Mouse (Mus musculus) heart, embryonic 15.5 days (tissue): ENCODE measurements around the gene Greb1. TPM values are rescaled to one million over a fixed set of nuclear protein-coding genes. Genes with fewer than 3 reads are reported as not detected.

Experiments
- ATAC-seq: fragments of 200-750 bp; cut with Nextera tagmentation; replicated peaks from 2 replicates; pipeline ENCODE4 v1.8.0; 2017; ENCODE audit warnings: low read depth, moderate TSS enrichment; ENCODE audit not compliant: insufficient number of reproducible peaks, insufficient read depth, low FRiP score
- H3K27ac ChIP-seq: fragments of 300-500 bp; sonication (generic); 2 replicates; pipeline ENCODE4 v1.5.1; 2015; ENCODE audit warnings: mild to moderate bottlenecking, inconsistent platforms
- H3K27me3 ChIP-seq: fragments of 300-500 bp; sonication (generic); 2 replicates; pipeline ENCODE4 v1.6.1; 2015; ENCODE audit warnings: inconsistent platforms
- H3K36me3 ChIP-seq: fragments of 300-500 bp; sonication (generic); 2 replicates; pipeline ENCODE4 v1.6.1; 2015; ENCODE audit warnings: mild to moderate bottlenecking, inconsistent platforms
- H3K4me1 ChIP-seq: fragments of 300-500 bp; sonication (generic); replicated peaks from 2 replicates; pipeline ENCODE4 v1.6.1; 2015; ENCODE audit warnings: inconsistent platforms
- H3K4me2 ChIP-seq: fragments of 300-500 bp; sonication (generic); 2 replicates; pipeline ENCODE4 v1.6.1; 2015; ENCODE audit warnings: inconsistent platforms, mild to moderate bottlenecking, moderate library complexity
- H3K4me3 ChIP-seq: fragments of 300-500 bp; sonication (generic); 2 replicates; pipeline ENCODE4 v1.5.1; 2015; ENCODE audit warnings: mild to moderate bottlenecking, inconsistent platforms
- H3K9ac ChIP-seq: fragments of 300-500 bp; sonication (generic); 2 replicates; pipeline ENCODE4 v1.6.1; 2015; ENCODE audit warnings: mild to moderate bottlenecking, inconsistent platforms
- H3K9me3 ChIP-seq: fragments of 300-500 bp; sonication (generic); replicated peaks from 2 replicates; pipeline ENCODE4 v1.6.1; 2016; ENCODE audit warnings: inconsistent platforms
- WGBS: fragments of 180-500 bp; shearing (Covaris S2); methylation state at CpG from one replicate; pipeline ENCODE4 v1.1.7; 2015; ENCODE audit warnings: mixed read lengths; 5-methylcytosine and 5-hydroxymethylcytosine counted together
- polyA plus RNA-seq: library from polyadenylated mRNA; unstranded; fragments of >200 nt; fragmentation: Nextera tagmentation; extraction: Ambion mirVana; gene quantifications from 2 replicates; pipeline ENCODE4 v1.2.1, GENCODE M21; 2015

The Greb1 gene
- polyA plus RNA-seq, 1 experiment from 2014 or later, result 0.24 TPM

DNA sequence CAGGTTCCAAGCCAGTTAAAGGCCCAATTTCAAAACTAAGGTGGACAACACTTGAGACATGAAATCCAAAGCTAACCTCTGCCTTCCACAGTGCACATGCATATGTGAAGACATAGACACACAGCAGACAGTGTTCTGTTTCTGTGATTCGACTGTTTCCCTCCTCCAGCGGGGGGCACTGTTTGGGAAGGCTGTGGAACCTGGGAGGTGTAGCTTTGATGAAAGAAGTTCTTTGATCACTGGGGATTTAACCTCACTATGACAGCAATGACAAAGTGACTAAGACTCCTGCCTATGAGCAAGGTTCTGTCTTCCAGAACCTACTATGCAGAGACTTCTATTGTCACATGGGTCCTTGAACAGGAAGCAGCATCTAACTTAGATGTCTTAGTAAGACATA is 29.1 kb upstream of the Greb1 start:
- H3K27ac ChIP-seq, result no peak overlapping the region
- H3K4me2 ChIP-seq, result no peak overlapping the region
- no peaks in the 10 kb centered on the region for H3K27me3 ChIP-seq
- H3K9ac ChIP-seq, result no peak overlapping the region
- H3K4me1 ChIP-seq, result peaks cover 16% of the 10 kb centered on the region
- peaks cover 18% of the 10 kb centered on the region for H3K36me3 ChIP-seq
- WGBS, result 77% methylated on average over 2 of the region's 2 CpGs
- no peak overlapping the region for H3K4me3 ChIP-seq
- H3K9me3 ChIP-seq, result no peaks in the 10 kb centered on the region
- ATAC-seq, result no peak

DNA sequence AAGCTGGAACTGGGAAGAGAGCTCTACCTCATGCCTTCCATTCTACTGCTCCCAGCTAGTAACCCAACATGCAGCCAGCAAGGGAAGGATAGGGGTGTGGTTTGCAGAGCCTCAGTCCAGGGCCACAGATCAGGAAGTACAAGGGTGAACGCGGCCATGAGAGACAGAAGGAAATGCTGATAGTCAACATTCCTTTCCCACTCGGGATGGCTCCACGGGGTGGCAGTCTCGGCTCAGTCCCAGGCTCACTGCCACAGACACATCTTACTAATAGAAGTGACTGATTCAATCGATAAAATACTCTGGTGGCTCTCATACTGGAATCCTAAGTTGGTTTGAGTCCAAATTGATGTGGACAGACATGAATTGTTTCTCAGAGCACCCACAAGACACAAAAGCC is 27.8 kb upstream of the Greb1 start:
- WGBS, result 22% methylated on average over 6 of the region's 6 CpGs
- Histone ChIP-seq H3K9me3 (no peaks in the 10 kb centered on the region), H3K9ac (no peak overlapping the region), H3K4me1 (peaks cover 13% of the 10 kb centered on the region), H3K4me2 (no peak overlapping the region), H3K4me3 (no peak overlapping the region), H3K27me3 (no peaks in the 10 kb centered on the region), H3K27ac (peak overlapping the region; percentile 37; the same call in 1 of the 2 replicates), H3K36me3 (peaks cover 29% of the 10 kb centered on the region)
- 0 out of 2 replicates have a peak, but pooled peaks have one; percentile 30 for ATAC-seq

DNA sequence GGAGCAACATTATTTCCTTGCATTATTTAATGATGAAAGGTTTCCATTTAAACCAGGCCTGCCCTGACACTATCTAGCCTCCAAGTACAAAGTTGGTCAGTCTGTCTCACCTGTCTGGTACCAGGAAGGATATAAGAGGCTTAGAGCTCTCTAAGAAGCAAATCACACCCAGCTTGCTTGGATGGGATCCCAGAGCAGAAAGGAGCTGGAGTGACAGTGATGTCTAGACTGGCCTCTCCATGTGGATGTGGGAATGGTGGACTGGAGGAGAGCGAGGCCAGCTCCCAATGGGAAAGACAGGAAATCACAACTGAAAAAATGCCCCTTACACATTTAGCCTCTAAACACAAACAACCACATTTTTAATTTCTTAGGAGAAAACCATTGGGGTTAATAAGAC is 23.0 kb upstream of the Greb1 start:
- H3K4me1 ChIP-seq, result 0 out of 2 replicates have a peak, but pooled peaks cover 4% of the 10 kb centered on the region
- no peak overlapping the region for H3K4me2 ChIP-seq
- WGBS, result 63% methylated on average over 1 of the region's 1 CpGs
- H3K4me3 ChIP-seq, result no peak overlapping the region
- H3K9ac ChIP-seq, result no peak overlapping the region
- H3K36me3 ChIP-seq, result peaks cover 71% of the 10 kb centered on the region
- no peak overlapping the region for H3K27ac ChIP-seq
- no peak for ATAC-seq
- H3K27me3 ChIP-seq, result no peaks in the 10 kb centered on the region
- no peaks in the 10 kb centered on the region for H3K9me3 ChIP-seq

DNA sequence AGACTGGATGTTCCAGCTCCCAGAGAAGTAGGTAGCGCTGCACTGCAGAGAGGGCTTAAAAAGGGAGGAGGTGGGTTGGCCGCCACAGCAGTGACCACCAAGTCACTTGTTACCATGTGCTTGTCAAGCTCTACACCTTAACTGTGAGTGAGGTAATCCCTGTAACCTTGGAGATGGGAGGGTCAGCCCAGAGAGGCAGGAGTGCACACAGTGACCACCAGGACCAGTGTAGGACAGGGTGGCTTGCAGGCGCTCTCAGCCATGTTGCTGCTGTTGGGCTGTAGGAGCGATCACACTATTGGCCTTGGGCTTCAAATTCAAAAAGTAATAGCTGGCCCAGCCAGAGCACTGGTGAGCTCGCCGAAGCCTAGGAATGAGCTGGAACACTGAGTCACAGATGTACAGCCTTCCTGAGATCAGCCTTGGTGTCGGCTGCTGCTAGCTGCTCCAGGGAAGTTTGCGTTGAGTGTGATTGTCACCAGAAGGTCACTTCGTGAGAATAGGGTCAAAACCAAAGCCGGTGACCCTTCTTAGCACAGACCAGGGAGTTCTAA is 21.6 kb upstream of the Greb1 start:
- H3K9me3 ChIP-seq, result no peaks in the 10 kb centered on the region
- no peak overlapping the region for H3K4me2 ChIP-seq
- H3K27me3 ChIP-seq, result no peaks in the 10 kb centered on the region
- no peaks in the 10 kb centered on the region for H3K4me1 ChIP-seq
- H3K27ac ChIP-seq, result no peak overlapping the region
- H3K36me3 ChIP-seq, result peaks cover 72% of the 10 kb centered on the region
- no peak for ATAC-seq
- H3K9ac ChIP-seq, result no peak overlapping the region
- H3K4me3 ChIP-seq, result no peak overlapping the region
- 93% methylated on average over 10 of the region's 10 CpGs for WGBS

DNA sequence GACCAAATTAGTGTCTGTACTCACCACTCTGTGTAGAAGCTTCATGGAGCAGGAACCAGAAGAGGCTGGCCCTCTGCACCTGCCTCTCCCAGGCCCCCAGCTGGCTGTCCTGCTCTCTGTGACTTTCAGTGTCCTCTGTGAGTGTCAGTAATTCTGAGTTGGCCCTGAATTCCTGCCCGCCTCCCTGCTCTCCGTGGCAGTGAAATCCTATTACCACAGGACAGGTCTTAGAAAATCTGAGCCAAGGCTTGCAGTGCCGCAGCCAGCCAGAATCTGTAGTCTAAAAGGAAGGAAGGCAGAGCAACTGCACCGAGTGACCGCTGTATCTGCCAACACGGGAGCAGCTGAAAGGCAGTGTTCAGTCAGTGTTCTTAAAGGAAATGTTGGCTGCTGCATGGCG is 20.1 kb upstream of the Greb1 start:
- Histone ChIP-seq H3K4me3 (no peak overlapping the region), H3K9ac (no peak overlapping the region), H3K27ac (peak overlapping the region; percentile 40; the same call in 1 of the 2 replicates), H3K36me3 (peaks cover 73% of the 10 kb centered on the region), H3K9me3 (no peaks in the 10 kb centered on the region), H3K27me3 (no peaks in the 10 kb centered on the region), H3K4me1 (no peaks in the 10 kb centered on the region), H3K4me2 (no peak overlapping the region)
- no peak; the same call in 1 of the 2 replicates for ATAC-seq
- WGBS, result 78% methylated on average over 7 of the region's 7 CpGs

DNA sequence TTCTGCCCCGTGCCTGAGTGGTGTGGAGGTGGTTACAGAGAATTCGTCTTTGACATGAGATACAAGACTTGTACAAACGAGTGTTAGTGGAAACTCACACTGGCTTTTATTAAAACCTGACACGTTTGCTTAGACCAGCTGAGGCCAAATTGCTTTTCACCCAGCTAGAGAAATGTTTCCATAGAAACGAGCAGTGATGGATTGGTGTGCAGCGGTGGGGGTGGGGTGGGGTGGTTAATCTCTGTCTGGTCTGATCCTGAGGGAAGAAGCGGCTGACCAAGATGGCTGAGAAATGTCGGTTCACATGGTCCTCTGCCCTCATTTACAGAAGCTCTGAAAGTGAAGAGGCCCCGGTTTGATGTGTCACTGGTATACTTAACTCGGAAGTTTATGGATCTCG is 17.8 kb upstream of the Greb1 start:
- no peak overlapping the region for H3K4me3 ChIP-seq
- no peaks in the 10 kb centered on the region for H3K27me3 ChIP-seq
- H3K36me3 ChIP-seq, result peaks cover 57% of the 10 kb centered on the region
- 68% methylated on average over 11 of the region's 11 CpGs for WGBS
- no peaks in the 10 kb centered on the region for H3K4me1 ChIP-seq
- ATAC-seq, result no peak
- no peak overlapping the region for H3K27ac ChIP-seq
- no peak overlapping the region for H3K4me2 ChIP-seq
- no peaks in the 10 kb centered on the region for H3K9me3 ChIP-seq
- no peak overlapping the region for H3K9ac ChIP-seq

DNA sequence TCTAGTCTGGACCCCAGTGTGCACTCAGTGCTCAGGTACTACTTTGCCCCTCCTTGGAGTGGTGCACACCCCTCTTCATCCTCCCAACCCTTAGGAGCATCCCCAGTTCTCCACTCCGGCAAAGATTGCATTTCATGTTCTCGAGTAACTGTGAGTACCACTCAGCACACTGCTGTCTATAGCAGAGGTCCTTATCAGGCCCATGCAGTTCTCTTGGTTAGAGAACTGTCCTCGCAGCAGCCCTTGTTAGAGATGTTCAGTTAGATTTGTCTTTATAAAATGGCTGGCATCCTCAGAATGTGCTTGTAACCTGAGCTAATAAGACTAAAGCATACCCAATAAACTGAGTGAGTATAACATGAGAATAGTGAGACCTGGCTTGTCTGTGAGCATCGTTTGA is 16.5 kb upstream of the Greb1 start:
- Histone ChIP-seq H3K36me3 (peaks cover 46% of the 10 kb centered on the region), H3K4me2 (no peak overlapping the region), H3K27me3 (no peaks in the 10 kb centered on the region), H3K27ac (no peak overlapping the region), H3K9me3 (no peaks in the 10 kb centered on the region), H3K9ac (no peak overlapping the region), H3K4me1 (peaks cover 8% of the 10 kb centered on the region), H3K4me3 (no peak overlapping the region)
- ATAC-seq, result no peak
- WGBS, result 84% methylated on average over 4 of the region's 4 CpGs

DNA sequence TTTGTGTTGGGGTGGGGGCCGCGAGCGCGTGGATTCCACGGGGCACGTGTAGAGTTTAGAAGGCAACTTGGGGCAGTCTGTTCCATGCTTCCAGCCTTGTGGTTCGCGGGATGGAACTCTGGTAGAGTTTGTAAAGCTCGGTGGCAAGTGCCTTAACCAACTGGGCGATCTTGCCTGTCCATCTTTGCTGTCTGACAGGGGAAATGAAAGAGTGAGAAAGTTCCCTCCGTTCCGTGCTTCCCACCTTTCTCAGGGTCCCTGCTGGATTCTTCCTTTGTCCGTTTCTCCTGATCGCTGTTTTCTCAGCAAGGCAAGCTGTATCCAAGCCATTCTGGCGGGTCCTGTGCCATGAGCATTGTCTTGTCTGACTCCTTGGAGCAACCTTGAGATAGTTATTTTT is 10.8 kb upstream of the Greb1 start:
- H3K27ac ChIP-seq, result peak overlapping the region; percentile 72
- peaks cover 5% of the 10 kb centered on the region for H3K36me3 ChIP-seq
- peaks cover 25% of the 10 kb centered on the region for H3K27me3 ChIP-seq
- H3K9me3 ChIP-seq, result no peaks in the 10 kb centered on the region
- H3K9ac ChIP-seq, result peak overlapping the region; percentile 78
- ATAC-seq, result peak; percentile 34; the same call in 1 of the 2 replicates
- peak overlapping the region; percentile 84 for H3K4me3 ChIP-seq
- peak overlapping the region; percentile 97 for H3K4me2 ChIP-seq
- 2% methylated on average over 15 of the region's 15 CpGs for WGBS
- H3K4me1 ChIP-seq, result peaks cover 17% of the 10 kb centered on the region

DNA sequence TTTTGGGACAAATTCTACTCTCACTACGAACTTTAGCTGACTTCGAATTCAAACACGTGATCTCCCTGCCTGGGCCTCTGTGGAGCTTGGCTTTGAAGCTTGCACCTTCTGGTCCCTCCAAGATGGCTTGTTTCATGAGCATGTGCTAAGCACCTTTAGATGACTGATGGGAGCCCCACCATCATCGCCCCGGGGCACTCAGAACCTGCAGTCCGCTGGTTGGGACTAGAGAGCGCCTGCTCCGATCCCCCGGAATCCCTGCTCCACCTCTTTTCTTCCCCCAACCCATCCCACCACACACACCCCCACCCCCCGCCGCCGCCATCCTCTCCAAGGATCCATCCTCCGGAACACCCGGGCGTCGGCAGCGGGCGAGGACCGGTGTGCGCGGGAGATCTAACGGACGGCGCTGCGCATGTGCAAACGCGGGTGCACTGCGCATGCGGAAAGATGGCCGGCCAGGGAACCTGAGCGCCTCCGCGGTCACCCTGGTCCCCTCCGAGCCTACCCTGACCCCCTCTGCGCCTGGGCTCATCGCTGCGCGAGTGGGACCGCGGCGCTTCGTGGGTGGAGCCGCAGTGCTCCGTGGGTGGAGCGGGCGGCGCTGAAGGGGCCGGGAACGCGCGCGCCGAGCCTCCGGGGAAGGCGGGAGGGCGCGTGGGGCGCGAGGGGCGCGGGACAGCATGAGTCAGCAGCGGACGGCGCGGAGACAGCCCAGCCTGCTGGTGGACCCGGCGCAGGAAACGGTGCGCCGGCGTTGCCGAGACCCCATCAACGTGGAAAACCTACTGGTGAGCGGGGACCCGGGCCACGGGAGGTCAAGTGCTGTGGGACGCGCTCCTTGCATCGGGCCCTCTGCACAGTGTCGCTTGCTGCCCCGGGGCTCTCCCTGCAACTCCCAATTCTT is 10.1 kb upstream of the Greb1 start, which contains the start of gene E2f6:
Gene E2f6, plus strand, starts transcription at position 439 of the 907 bp plus-strand sequence.
- Histone ChIP-seq H3K4me2 (peak within 1 kb of the TSS; percentile 97), H3K9ac (peak within 1 kb of the TSS; percentile 78), H3K27me3 (peaks cover 28% of the 10 kb centered on the region), H3K27ac (peak within 1 kb of the TSS; percentile 72), H3K9me3 (no peaks in the 10 kb centered on the region), H3K4me1 (peaks cover 17% of the 10 kb centered on the region), H3K4me3 (peak within 1 kb of the TSS; percentile 84), H3K36me3 (peaks cover 3% of the 10 kb centered on the region; the same call in 1 of the 2 replicates)
- peak; percentile 76 for ATAC-seq
- WGBS, result 5% methylated on average over 80 of the region's 81 CpGs

DNA sequence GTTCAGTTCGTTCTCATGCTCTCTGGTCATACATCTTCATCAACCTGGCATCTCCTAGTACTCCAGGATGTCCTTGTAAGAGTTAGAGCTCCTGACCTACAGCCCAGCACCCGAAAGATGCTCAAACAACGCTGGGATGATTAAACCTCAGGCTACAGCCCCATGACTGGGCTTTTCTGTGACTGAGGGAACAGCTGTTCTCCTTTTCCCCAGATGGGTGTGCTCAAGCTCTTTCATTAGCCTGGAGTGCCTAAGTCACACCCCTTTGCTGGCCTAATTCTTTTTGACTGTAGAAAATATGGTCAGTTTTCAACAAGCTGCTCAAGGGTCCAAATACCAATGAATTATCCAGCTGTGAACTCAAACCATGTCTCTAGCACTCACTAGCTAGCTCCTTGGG is 7.4 kb upstream of the Greb1 start:
- H3K4me1 ChIP-seq, result peaks cover 17% of the 10 kb centered on the region
- no peaks in the 10 kb centered on the region for H3K9me3 ChIP-seq
- H3K27me3 ChIP-seq, result peaks cover 28% of the 10 kb centered on the region
- WGBS, result 40% methylated on average over 3 of the region's 3 CpGs
- H3K27ac ChIP-seq, result no peak overlapping the region
- H3K4me3 ChIP-seq, result no peak overlapping the region
- no peaks in the 10 kb centered on the region for H3K36me3 ChIP-seq
- H3K9ac ChIP-seq, result no peak overlapping the region
- no peak overlapping the region for H3K4me2 ChIP-seq
- no peak for ATAC-seq

DNA sequence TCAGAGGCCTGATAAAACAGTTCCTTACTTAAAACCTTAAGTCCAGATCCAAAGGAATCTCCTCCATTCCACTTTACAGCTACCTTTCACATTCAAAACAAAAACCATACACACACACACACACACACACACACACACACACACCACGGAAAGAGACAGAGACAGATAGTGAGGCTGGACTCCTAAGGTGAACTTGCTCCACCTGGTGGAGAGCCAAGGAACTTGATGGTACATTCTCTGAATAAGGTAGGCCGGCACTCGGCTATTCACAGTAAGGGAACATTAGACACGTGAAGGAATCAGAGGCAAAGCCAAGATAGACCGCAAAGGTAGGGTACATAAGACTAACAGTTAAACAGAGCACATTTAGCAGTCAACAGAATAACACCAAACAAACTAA is 4.8 kb upstream of the Greb1 start:
- Histone ChIP-seq H3K4me1 (peaks cover 7% of the 10 kb centered on the region), H3K4me3 (no peak overlapping the region), H3K36me3 (no peaks in the 10 kb centered on the region), H3K27ac (no peak overlapping the region), H3K9me3 (no peaks in the 10 kb centered on the region), H3K27me3 (peaks cover 34% of the 10 kb centered on the region), H3K4me2 (no peak overlapping the region), H3K9ac (no peak overlapping the region)
- ATAC-seq, result no peak
- 5% methylated on average over 5 of the region's 5 CpGs for WGBS
